Mouse (Mus musculus) CD8-positive naive resting alpha-beta T cell, adult 2 months (primary cell): ENCODE data around the gene Pdrg1.

Experiments
- DNase-seq, 2 experiments: peaks; one replicate each; pipeline ENCODE4 v3.0.0; 2022; ENCODE audit warnings: low read depth in 2 of 2, low spot score in 2 of 2

Gene Pdrg1

DNA sequence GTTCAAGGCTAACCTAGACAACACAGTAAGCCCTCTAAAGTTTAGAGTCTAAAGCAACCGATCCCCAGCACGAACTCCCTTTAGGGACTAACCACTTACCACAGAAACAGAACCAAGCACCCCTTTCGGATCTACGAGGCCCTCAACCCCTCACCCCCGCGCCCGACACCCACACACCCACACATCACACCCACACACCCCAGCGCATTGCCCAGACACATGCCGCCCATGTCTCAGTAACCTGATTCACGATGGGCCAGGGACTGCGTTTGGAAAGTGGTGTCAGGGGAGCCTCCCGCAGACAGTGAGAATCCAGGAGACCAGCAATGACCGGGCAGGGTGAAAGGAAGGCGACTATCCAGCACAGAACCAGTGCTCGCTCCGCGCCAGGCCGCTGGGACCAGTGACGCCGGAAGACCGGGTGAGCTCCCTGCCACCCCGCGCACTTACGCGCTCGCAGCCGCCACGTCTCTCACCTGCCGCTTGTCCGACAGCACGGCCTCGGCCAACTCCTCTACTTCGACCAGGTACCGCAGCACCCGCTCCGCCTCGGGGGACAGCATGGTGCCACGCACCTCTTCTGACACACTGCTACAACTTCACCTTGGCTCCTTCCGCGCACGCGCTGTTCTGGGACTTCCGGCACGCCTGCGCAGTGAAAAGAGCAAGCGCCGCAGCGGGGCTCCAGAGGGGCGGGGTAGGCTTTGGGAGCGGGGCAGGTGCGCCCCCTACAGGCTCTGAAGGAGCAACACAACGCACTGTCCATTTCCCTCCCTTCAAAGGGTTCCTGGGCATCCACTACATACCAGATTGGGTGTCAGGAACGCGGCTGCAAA, at the start of gene Pdrg1:
Pdrg1 (minus strand) TSS at position 670 of the 836 bp plus-strand sequence.
- DNase-seq: peak; percentile 95 to 96

DNA sequence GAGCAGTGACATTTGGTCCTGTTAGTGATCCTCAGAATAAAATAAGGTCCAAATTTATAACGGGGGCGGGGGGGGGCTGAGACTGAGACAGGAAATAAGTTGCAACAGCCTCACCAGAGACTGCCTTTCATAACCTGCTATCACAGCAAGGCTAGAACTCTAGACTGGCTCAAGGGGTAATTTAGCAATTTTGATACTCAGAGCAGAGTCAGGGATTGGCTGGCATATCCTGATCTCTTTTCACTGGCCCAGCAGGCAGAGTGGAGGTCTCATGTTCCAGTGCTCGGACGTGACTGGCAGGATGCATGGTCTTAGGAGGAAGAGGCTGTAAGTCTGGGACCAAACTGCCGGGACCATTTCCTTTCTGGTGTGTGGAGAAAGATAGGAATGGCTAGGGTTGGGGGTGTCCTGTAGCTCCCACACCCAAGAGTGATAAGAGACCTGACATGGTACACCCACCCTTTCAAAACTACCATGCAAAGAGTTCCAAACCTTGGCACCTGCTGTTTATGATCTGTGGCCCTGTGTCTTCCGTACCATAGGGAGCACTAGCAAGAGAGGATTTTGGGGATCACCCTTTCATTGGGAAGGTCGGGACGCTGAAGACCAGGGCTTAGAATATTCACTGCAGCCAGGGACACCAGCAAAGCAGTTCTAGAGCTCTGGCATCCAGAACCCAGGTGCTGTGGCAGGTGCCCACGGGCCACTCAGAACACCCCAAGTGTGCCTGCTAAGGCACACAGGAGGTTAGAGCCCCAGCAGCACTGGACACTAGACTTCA, 49.2 kb upstream of the Pdrg1 start:
- no peak for DNase-seq

- DNase-seq: no peak
Measured at GRCm38 (mm10) chr2:153063394-153063793, 48.2 kb upstream of the Pdrg1 start.

DNA sequence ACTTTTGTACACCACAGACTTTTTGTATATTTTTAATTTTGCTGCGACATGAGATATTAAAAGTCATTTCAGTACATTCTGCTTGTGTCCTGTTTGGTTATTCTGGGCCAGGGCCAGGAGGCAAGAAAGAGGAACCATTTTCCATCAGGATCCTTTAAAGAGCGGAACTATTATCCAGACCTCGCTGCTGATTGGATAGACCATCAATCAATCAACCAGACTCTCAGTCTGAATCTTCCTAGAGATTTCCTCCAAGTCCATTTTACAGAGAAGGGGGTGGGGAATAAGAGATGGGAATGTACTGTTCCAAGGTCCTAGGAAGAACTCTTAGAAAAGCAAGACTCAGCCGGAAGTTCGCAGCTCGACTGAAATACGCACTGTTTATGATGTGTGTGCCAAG, 45.0 kb upstream of the Pdrg1 start:
- DNase-seq: no peak

GRCm38 (mm10) chr2:153058365-153058764, 43.1 kb upstream of the Pdrg1 start:
- no peak for DNase-seq

GRCm38 (mm10) chr2:153055270-153055920, 40.2 kb upstream of the Pdrg1 start:
- no peak for DNase-seq

GRCm38 (mm10) chr2:153053896-153054295, 38.7 kb upstream of the Pdrg1 start:
- DNase-seq: no peak

- DNase-seq: no peak
Measured at GRCm38 (mm10) chr2:153052700-153053351, 37.6 kb upstream of the Pdrg1 start.

- no peak for DNase-seq
Measured at GRCm38 (mm10) chr2:153051537-153051936, 36.3 kb upstream of the Pdrg1 start.

GRCm38 (mm10) chr2:153051095-153051494, 35.9 kb upstream of the Pdrg1 start:
- DNase-seq: no peak

DNA sequence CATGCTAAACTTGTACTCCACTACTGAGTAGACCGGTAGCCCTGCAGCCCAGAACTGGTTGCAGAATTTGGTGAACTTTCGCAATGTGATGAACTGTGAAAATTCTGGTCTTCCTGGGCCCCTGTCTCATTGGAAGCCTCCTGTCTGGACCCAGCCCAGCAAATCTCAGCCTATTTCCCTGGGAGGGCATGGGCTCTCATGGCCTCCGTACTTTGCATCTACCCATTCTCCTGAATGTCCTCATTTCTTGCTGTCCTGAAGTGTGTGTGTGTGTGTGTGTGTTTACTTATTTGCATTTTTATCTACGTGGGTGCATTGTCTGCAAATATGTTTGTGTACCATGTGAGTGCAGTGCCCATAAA, 34.8 kb upstream of the Pdrg1 start:
- no peak for DNase-seq

- no peak for DNase-seq
Measured at GRCm38 (mm10) chr2:153049288-153049996, 34.2 kb upstream of the Pdrg1 start.

DNA sequence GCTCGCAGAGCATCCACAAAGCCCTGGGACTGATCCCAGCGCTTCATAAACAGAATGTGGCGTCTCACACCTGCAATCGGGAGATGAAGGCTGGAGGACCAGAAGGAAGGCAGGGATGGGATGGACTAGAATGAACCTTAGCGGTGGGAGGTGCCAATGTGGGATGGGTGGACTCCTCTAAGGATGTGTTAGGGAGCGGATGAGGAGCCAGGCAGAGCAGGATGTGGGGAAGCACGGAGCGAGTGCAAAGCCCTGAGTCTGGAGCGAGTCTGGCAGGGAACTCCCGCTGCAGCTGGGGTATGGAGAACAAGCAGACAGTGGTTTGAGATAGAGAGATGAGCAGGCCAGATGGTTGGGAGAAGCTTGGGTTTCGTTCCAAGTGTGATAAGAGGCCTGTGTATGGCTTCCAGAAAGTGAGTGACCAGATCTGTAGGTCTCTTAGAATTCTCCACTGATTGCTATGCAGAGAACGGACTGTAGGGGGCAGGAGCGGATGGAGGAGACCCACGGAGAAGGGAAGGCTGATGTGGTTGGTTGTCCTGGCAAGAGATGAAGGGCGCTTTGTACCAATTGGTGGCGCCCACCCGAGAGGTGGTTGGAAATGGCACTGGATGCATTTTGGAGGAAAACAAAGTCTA, 32.7 kb upstream of the Pdrg1 start:
- DNase-seq: peak in 1 of 2 experiments; percentile 23

DNA sequence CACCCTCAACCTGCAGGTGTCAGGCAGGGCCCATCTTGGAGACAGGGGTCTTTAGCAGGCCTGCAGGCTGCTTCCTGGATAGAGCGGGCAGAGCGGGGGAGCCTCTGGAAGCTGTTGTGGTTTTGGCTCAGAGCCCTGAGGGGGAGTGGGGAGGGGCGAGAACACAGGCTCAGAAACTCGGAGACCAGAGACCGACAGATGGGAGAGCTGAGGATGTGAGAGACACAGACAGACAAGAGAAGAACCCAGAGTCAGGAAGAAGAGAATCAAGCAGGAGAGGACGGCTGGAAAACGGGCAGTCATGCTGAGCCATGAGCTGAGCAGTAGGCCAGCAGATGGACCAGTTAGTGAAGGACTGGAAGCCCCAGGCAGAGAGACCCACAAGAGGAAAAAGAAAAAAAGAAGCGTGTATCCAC, 30.7 kb upstream of the Pdrg1 start:
- DNase-seq: peak in 1 of 2 experiments; percentile 5

DNA sequence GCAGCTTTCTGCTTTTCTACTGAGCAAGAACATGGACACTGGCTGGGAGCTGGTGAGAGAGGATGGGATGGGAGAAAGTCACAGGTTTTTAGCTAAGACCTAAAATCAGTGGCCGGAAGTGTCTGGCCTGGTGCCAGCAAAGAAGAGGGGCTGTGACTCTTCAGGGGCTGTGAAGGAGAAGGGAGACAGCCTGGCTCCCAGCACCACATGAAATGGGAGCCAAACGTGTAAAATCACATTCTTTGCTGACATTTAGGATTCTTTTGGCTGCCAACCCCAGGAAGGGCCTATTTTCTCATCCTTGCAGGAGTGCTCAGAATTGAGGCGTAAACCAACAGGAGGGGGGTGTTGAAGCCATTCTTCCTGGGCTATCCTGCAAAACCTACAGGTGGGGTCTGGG, 28.7 kb upstream of the Pdrg1 start:
- DNase-seq: no peak

DNA sequence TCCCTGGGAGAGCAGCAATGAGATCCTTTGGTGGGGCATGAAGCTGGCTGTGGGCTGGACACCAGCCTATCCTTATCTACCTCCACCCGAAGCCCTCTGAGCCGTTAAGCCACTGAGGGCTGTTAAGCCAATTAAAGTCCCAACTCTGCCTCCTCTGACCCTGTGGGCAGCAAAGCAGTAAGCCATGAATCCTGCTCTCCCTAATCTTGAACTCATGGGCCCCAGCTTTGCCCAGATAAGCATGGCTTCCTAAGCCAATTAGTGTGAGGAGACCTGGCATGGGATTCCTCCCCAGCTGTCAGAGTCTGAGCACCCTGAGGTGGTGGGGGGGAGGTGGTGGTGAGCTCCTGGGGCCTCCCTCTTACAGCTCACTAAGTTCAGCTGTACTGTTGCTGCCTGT, 21.5 kb upstream of the Pdrg1 start:
- no peak for DNase-seq

DNA sequence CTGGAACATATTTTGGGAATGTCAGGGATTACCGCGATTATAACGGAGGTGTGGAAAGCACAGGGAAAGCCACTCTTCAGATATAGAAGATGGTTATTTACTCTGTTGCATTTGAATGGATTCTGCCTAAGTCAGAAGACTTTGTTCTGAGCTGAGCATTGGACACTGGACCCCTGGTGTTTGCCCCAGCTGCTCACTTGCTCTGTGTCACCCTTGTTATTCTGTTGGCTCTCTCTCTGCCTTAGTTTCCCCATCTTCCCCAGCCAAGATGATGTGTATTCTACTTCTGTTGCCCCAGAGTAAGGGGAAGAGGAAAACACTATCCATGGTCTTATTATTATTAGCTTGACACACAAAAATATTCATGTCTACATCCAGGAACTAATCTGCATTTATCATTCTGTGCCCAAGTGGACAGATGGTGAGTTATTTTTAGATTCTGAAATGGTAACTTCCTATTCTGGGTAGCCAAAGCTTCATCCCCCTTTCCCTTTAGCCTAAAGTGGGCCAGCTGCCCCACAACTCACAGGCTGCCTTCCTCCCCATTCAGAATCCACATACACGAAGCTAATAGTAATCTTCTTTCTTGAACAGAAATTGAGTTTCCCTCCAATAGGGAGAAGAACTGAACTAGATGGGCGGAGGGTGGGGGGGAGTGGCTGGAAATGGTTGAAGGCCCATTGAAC, 18.5 kb upstream of the Pdrg1 start:
- DNase-seq: no peak

GRCm38 (mm10) chr2:153032973-153033372, 17.7 kb upstream of the Pdrg1 start:
- no peak for DNase-seq

DNA sequence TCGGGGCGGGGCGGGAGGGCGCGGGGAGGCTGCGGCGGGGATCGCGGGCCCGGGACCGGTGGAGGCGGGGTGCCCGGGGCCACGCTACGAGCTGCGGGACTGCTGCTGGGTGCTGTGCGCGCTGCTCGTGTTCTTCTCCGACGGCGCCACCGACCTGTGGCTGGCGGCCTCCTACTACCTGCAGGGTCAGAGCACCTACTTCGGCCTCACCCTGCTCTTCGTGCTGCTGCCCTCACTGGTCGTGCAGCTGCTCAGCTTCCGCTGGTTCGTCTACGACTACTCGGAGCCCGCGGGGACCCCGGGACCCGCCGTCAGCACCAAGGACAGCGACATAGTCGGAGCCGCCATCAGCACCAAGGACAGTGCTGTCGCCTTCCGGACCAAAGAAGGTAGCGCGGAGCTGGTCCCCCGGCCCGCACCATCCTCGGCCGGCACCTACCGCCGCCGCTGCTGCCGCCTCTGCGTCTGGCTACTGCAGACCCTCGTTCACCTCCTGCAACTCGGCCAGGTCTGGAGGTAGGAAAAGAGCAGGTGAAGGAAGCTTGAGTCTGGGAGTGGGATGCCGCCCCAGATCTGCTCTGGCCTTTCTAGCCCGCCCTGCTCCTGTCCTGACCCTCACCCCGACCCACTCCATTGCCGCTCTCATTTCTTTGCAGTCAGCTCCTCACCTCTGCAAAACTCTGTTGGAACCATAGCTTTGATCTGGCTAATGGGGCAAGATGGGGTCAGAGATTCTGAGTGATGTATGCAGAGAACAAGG, 17.0 kb upstream of the Pdrg1 start:
- DNase-seq: peak; percentile 64 to 68
